Mouse (Mus musculus) kidney, adult 18-20 months (tissue): ENCODE results near the gene Zfp354a.
"Not testable (repeated sequence)": the region's sequence is repeated elsewhere in the genome, so short reads cannot be mapped to it uniquely, and the experiment has no call there.

ENCODE experiments used
- DNase-seq: peaks from one replicate; pipeline ENCODE4 v3.0.0; 2021

Gene Zfp354a

DNA sequence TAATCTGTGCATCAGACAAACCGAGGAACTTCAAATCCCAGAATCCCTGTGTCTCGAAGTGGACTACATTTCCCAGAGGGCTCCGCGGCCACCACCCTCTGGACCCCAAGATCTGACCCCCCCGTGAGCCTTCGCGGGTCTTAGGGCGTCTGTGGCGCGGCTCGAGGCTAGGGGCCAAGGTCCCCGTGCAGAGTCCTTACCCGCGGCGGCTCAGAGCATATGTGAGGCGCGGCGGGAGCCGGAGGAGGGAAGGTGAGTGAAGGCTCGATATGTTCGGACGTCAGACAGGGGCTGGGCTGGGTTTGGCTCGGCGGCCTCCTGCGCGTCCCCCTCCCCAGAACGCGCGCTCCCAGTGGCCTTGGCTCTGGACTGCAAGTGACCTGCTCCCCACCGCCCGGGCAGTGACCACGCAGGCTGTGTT, at the start of gene Zfp354a:
Gene Zfp354a, plus strand, starts transcription at position 107 of the 421 bp plus-strand sequence.
- DNase-seq = peak; percentile 80

DNA sequence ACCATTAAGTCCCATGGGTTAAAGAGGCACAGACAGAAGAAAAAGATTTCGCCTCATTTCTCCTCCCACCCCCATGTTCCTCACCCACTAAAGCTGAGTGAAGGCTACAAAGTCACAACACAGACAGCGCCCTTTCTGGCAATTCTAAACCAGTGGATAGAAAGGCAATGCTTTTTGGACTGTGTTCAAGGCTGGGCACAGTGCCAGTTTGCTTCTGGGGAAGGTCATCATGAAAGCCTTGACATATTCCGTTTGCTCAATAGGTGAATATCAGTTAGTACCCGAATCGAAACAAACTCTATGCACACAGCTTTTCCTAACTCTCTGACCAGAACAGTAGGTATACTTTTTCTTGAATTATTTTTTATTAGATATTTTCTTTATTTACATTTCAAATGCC, 47.2 kb upstream of the Zfp354a start:
- DNase-seq = peak; percentile 45

DNA sequence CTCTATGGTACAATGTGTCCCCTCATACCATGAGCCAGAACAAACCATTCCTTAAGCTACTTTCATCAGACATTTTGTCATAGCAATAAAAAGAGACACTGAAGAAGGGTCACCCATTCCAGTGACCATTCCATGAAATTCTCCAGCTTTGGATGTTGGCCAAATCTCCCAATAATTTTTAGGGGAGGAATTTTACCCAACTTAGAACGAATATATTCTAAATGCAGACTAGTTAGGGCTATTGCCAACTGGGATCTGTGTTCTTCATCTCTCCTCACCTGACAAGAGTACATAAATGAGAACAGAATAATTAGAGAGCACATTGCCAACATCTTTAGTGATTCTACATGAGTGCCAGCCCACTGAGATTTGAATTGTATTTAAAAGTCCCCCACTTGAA, 45.1 kb upstream of the Zfp354a start, which contains the start of gene Olfr54:
Gene Olfr54, plus strand, starts transcription at position 301 of the 400 bp plus-strand sequence.
- DNase-seq = no peak

DNA sequence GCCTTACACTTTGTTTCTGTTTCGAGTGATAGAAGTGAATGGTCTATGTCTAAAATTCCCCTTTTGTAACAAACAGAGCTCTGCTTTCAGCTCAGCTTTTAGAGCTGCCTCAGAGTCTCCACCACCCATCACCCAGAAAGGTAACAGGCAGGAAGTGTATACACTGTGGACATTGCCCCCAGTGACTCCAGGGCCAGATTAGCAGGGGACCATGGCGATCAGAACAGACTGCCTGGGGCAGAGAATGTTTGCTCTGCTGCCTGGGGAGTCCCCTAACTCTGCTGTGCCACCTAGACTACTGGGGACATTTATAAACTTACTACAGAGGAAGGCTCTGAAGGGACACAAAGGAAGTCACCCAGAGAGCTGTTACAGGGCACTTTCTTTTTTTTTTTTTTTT, 42.7 kb upstream of the Zfp354a start:
- no peak for DNase-seq

DNA sequence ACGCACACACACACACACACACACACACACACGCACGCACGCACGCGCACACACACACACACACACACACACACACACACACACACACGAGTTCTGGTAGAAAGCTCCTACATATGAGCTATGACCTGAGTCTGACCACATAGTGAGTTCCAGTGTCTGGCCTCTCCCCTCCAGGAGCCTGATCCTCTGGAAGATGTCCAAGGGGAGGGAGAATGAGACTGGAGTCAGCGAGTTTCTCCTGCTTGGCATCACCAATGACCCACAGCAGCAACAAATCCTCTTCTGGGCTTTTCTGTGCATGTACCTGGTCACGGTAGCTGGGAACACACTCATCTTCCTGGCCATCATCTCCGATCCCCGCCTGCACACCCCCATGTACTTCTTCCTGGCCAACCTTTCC, 32.2 kb upstream of the Zfp354a start:
- DNase-seq = peak; percentile 13

DNA sequence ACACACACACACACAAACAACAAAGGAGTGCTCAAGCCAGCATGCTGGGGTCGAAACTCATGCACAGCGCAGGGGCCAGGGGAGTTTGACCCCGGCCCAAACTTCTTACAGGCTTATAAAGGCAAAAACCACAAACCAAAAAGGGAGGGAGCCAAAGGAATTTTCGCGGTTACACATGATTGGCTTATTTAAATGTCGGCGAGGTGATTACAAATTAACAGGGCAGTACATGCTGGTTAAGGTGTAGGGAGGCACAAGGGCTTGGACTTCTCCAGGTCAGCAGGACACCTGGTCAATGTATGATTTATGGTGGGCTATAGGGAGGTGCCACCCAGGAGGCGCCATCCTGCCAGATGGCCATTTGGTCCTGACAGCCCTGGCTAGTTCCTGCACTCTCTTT, 29.7 kb upstream of the Zfp354a start:
- DNase-seq = peak; percentile 39

DNA sequence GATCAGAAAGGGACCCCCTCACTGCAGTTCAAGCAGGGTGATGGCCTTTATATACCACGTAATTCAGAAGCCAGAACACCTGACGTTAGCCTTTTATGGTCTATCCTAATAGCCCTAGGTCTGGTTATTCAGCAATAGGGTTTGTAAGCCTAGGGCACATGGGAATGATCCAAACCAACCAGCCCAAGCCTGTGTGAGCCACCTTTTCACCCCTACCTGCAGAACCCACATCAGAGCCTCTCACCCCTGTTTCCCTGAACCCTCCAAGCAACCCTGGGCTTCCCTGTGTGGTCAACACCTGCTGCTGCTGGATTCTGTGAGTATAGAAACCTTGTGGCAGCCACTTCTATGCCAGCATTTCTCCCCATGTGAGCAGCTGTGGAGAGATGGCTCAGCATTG, 28.8 kb upstream of the Zfp354a start:
- peak; percentile 27 for DNase-seq

DNA sequence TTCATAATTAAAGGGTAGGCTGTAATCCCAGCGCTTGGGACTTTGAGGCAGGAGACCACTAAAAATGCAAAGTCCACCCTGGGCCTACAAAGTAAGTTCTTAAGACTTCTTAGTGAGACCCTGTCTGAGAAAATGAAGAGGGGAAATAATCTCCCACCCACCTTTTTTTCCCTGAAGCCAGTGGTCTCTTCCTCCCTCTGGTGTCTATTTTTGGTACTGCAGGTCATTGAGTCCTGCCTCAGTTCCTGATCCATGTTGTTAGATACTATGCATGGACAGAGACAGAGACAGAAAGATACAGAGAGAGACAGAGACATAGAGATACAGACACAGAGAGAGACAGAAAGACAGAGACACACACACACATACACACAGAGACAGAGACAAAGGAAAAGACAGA, 26.2 kb upstream of the Zfp354a start:
- DNase-seq = peak; percentile 19

DNA sequence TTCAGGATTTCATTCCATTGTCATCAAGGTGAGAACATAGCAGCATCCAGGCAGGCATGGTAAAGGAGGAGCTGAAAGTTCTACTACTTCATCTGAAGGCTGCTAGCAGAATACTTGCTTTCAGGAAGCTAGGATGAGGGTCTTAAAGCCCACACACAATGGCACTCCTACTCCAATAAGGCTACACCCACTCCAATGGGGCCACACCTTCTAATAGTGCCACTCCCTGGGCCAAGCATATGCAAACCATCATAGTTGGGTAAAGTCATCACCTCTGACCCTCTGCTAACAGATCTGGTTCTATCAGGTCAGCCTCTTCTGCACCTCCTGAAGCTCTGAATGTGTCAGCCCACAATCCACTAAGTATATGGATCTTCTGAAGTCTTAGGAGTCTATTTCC, 24.9 kb upstream of the Zfp354a start:
- not testable (repeated sequence) for DNase-seq

DNA sequence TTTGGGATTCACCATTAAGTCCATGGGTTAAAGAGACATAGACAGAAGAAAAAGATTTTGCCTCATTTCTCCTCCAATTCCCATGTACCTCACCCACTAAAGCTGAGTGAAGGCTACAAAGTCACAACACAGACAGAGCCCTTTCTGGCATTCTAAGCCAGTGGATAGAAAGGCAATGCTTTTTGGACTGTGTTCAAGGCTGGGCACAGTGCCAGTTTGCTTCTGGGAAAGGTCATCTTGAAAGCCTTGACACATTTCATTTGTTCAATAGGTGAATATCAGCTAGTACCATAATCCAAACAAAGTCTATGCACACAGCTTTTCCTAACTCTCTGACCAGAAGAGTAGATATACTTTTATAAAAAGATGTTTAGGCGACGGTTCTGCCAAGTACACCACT, 23.1 kb upstream of the Zfp354a start:
- peak; percentile 44 for DNase-seq

DNA sequence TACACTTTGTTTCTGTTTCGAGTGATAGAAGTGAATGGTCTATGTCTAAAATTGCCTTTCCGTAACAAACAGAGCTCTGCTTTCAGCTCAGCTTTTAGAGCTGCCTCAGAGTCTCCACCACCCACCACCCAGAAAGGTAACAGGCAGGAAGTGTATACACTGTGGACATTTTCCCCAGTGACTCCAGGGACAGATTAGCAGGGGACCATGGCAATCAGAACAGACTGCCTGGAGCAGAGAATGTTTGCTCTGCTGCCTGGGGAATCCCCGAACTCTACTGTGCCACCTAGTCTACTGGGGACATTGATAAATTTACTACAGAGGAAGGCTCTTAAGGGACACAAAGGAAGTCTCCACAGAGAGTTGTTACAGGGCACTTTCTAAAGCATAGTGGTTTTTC, 14.3 kb upstream of the Zfp354a start:
- DNase-seq = not testable (repeated sequence)

DNA sequence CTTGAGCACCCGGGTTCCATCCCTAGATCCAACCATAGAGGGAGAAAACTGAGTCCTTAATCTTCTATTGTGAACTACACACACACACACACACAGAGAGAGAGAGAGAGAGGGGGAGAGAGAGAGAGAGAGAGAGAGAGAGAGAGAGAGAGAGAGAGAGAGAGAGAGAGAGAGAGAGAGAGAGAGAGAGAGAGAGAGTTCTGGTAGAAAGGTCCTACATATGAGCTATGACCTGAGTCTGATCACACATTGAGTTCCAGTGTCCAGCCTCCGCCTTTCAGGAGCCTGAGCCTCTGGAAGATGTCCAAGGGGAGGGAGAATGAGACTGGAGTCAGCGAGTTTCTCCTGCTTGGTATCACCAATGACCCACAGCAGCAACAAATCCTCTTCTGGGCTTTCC, 11.2 kb upstream of the Zfp354a start, which contains the start of gene Olfr1375:
Gene Olfr1375, plus strand, starts transcription at position 301 of the 400 bp plus-strand sequence.
- not testable (repeated sequence) for DNase-seq

DNA sequence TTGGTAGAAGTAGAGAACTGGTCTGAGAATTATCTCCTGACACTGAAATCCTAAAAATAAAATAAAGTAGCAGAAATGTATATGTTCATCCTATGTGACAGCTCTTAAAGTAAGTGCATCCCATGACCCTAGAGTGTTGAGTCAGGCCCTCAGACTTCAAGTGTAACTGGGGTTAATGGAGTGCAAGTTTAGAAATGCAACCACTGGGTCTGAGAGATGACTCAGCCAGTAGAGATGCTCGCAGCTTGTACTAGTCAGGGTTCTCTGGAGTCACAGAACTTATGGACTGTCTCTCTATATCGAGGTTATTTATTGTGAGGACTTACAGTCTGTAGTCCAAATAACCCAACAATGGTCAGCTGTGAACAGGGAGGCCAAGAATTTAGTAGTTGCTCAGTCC, 7.4 kb upstream of the Zfp354a start:
- DNase-seq = no peak

DNA sequence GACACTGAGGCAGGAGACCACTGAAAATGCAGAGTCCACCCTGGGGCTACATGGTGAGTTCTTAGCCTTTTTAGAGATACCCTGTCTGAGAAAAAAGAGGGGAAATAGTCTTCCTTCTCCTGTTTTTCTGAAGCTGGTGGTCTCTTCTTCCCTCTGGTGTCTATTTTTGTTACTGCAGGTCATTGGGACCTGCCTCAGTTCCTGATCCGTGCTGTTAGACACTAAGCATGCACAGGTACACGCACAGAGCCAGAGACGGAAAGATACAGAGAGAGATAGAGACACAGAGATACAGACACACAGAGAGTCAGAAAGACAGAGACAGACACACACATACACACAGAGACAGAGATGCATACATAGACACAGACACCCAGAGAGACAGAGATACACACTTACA, 5.8 kb upstream of the Zfp354a start:
- no peak for DNase-seq

DNA sequence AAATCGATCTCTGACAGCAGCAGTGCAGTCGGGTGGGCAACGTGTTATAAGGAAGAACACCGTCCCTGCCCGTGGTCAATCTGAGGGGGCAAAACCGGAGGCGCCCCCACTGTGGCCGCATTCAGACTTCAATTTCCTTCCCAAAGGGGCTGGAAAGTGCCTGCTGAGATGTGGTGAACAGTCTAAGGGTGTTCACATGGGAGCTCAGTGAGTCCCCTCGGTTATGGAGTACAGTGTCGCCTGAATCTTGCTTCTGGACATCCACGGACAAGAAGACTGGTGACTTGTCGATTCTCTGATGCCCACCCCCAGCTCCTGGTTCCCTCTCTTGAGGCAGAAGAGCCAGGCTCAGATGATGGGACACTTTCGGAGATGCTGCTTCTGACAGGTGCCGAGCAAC, 583 bp downstream of the Zfp354a start:
- peak; percentile 13 for DNase-seq

DNA sequence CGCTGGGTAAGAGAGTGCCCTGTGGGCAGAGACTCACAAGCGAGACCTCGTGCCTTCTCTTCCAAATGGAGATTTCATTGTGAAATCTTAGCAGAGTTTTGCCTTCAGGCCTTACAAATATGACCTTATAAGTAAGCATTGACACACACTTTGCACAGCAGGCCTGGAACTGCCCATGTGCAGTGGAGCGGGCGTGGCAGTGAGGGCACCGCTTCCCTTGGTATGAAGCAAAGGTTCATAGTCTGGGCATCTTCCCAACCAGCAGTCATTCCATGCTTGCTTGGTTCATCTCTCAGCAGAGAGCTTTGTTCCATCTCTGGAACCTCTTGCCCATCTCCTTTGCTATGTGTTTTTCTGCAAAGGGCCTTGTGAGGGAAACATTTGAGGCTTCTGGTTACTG, 1.9 kb downstream of the Zfp354a start:
- peak; percentile 58 for DNase-seq

DNA sequence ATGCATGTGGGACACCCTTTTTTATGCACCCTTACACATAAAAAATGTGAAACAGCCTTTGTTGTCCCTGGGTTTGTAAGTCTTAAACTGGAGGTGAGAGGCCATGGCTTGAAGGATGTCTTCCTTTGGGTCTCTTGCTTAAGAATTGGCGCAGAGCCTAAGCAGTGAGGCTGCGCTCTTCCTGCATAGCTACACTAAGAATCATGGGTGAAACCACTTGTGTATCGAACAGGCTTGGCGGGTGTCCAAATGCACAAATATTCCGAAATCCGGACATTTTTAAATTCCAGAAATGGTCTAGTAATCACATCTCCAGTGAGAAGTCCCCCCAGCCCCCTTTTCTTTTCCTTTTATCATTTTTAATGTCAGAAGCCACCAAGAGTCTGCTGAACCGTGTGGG, 4.2 kb downstream of the Zfp354a start:
- no peak for DNase-seq

DNA sequence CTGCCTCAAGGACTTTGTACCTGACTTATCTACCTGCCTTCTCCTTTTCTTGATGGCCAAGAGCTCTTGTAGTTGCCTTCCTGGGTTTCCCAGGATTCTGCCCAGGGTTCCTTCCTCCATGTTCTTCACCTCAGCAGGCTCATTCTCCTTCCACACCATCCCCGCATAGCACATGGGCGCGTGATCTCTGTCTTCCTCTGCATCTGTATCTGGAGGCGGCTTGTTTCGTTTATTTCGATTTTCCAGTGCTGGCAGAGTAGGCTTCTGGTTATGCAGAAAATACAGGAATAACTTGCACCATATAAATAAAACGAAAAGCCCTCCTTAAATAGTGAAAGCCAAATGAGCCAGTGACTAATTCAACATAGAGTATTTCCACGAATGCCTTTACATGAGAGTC, 4.8 kb downstream of the Zfp354a start:
- no peak for DNase-seq

DNA sequence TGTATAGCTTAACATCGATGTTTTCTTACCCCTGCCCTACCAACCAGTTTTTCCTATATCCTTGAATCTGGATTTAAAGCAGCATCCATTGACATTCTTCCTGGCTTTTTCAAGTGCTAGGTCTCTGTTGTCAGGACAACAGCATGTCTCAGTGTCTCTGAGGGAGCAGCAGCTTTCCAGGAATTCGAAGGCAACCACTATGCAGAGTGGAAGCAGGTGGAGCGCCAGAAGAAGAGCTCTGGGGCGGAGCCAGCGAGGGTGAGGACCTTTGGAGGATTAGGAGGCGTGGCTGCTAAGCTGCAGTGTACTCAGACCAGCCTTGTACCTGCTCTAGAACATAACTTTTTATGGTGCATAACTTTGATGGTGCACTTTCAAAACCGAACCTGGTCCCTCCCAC, 25.5 kb downstream of the Zfp354a start:
- peak; percentile 16 for DNase-seq

DNA sequence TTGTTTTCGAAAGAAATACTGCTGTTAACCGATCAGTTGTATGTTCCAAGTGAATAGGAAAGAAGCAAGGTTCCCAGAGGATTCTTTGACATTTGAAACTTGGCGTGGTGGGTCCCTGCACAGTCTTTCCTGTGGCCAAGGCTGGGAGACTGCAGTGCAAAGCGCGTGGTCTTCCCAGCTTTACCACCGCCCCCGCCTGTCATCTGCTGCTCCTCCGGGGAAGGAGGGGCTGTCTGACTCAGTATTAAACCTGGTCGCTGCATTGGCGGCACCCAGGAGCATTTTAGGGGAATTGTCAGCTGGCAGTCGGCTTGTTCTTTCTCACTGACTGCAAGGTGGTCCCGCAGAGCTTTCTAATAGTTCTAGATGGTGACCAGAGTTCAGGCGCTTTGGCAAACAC, 26.2 kb downstream of the Zfp354a start:
- DNase-seq = no peak

DNA sequence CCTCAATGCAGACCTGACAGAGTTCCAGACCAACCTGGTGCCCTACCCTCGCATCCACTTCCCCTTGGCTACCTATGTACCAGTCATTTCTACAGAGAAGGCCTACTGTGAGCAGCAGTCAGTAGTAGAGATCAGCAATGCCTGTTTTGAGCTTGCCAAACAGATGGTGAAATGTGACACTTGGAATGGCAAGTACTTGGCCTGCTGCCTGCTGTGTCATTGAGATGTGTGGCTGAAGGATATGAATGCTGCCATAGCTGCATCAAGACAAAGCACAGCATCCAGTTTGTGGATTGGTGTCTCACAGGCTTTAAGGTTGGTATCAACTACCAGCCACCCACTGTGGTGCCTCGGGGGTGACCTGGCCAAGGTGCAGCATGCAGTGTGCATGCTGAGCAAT, 48.2 kb downstream of the Zfp354a start:
- DNase-seq = no peak

DNA sequence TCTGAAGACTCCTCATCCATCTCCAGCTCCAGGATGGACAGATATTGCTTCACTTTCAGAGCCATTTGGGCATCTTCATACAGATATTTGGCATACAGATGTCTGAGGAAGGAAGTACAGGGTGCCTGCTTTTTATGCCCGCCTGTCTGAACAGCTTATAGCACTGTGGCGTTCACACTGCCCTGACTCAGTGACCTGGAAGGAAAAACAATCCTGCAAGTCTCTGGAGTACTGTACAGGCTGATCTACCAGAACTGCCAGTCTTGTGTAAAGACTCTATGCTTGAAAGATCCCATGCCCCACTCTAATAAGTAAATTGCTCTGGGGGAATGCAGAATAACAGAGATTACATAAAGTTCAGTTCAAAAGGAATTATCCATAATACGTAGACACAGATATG, 51.6 kb downstream of the Zfp354a start:
- DNase-seq = no peak
